Mouse (Mus musculus) E14TG2a.4 (cell line): Measurements from ENCODE around the gene Gm17720.

Experiments
- H3K27me3 ChIP-seq: 2 replicates; pipeline ENCODE4 v1.6.1; 2014; ENCODE audit warnings: low read length, control low read depth; ENCODE audit not compliant: insufficient read depth
- H3K36me3 ChIP-seq: 2 replicates; pipeline ENCODE4 v1.6.1; 2014; ENCODE audit warnings: low read length, control low read depth; ENCODE audit not compliant: insufficient read depth
- H3K4me1 ChIP-seq: replicated peaks from 2 replicates; pipeline ENCODE4 v1.6.1; 2014; ENCODE audit warnings: low read depth, low read length, control low read depth
- H3K4me3 ChIP-seq: replicated peaks from 2 replicates; pipeline ENCODE4 v1.5.1; 2014; ENCODE audit warnings: mild to moderate bottlenecking, low read length
- H3K9me3 ChIP-seq: 2 replicates; pipeline ENCODE4 v1.6.1; 2014; ENCODE audit warnings: low read length, control low read depth
- CTCF ChIP-seq: conservative IDR thresholded peaks from 2 replicates; pipeline ENCODE4 v1.5.1; 2014; ENCODE audit warnings: low read length
- NANOG ChIP-seq: IDR thresholded peaks from 2 replicates; pipeline ENCODE4 v1.6.1; 2014; ENCODE audit warnings: borderline replicate concordance, low read length, mixed read lengths
- POU5F1 ChIP-seq: IDR thresholded peaks from 2 replicates; pipeline ENCODE4 v1.6.1; 2014; ENCODE audit warnings: low read length, borderline replicate concordance

Gene Gm17720

GRCm38 (mm10) chr8:110091869-110092268 is 10.7 kb downstream of the Gm17720 start:
- H3K27me3 ChIP-seq, result peaks cover 15% of the 10 kb centered on the region
- H3K4me1 ChIP-seq, result no peaks in the 10 kb centered on the region; the same call in 1 of the 2 replicates
- H3K36me3 ChIP-seq, result peaks cover 23% of the 10 kb centered on the region
- no peak for TF ChIP-seq NANOG
- TF ChIP-seq CTCF, result no peak
- TF ChIP-seq POU5F1, result no peak
- no peaks in the 10 kb centered on the region for H3K9me3 ChIP-seq
- H3K4me3 ChIP-seq, result no peak overlapping the region

DNA sequence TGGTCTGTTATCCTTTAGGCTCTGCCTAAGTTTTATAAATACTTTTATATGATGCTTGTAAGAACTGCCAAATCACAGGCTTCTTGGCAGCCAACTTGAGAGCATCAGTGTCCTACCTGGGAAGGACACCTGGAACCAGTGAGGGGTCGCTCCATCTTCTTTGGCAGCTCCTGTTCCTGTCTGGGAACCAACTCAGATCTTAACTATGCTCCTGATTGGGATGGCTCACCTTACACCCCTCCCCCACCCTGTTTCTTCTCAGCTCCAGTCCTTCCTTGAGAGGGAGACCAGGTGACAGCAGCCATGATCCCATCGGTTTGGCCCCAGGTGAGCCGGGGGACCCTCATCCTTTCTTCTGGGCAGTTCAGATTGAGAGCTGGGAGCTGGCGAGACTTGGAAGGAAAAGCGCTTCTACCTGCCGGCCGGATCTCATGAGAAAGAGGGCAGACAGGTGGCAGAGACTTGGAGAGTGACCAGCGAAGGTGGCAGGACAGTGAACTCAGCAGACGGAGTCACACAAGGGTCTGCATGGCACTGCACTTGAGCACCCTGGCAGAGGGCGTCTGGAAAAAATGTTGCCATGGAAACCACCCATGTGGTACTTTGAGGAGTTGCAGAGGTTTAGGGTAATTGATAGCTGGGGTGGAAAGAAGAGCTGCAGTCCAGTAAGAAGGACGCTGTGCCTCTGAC is 20.0 kb downstream of the Gm17720 start:
- no peak for TF ChIP-seq NANOG
- Histone ChIP-seq H3K4me1 (peaks cover 8% of the 10 kb centered on the region; the same call in 1 of the 2 replicates), H3K9me3 (no peaks in the 10 kb centered on the region), H3K27me3 (peaks cover 12% of the 10 kb centered on the region), H3K4me3 (no peak overlapping the region), H3K36me3 (peaks cover 46% of the 10 kb centered on the region)

DNA sequence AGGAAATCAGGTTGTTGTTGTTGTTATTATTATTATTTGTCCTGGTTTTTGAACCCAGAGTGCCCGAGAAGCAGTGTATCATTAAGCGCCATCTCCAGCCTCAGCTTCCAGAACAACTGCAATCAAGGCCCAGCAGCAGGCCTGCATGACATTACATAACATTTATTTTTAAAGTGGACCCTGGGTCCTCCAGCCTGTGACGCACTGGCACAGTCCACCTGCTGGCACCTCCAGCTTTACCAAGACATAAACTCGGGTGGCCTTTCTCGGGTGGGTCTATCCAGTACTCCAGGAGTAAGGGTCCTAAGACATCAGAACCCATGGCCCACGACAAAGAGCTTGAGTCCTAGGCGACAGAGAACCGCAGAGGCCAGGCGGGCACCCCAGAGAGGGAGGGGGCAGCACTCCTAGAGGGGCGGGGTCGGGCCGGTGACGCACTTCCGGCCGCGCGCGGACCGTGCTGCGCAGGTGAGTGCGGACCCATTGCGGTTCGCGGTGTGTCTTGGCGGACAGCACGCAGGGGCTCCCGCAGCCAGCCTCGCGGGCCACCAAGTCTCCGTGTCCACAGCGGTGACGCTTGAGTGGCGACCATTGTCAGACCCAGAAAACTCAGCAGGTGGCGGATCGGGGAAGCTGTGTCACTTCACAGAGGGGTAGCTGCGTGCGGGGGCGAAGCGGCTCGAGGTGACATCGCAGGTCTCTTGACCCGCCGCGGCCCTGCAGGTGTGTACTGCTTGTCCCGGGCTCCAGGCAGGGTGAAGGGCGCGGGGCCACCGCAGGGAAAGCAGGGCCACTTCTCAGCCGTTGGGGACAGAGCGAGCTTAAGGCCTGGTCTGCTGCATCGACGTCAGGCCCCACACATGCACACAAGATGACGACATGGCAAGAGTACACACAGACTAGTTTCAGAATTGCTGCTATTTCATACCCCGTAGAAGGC is 23.0 kb downstream of the Gm17720 start, which contains the start of gene Zfp612:
Gene Zfp612 (plus strand): TSS at position 465 of the 940 bp plus-strand sequence.
- H3K27me3 ChIP-seq, result peaks cover 20% of the 10 kb centered on the region
- peaks cover 8% of the 10 kb centered on the region; the same call in 1 of the 2 replicates for H3K4me1 ChIP-seq
- peak within 1 kb of the TSS; percentile 83 for H3K4me3 ChIP-seq
- peaks cover 29% of the 10 kb centered on the region for H3K36me3 ChIP-seq
- TF ChIP-seq CTCF, result no peak
- no peak for TF ChIP-seq POU5F1
- no peak for TF ChIP-seq NANOG
- no peaks in the 10 kb centered on the region for H3K9me3 ChIP-seq

- no peaks in the 10 kb centered on the region for H3K9me3 ChIP-seq
- peaks cover 24% of the 10 kb centered on the region for H3K27me3 ChIP-seq
- H3K4me3 ChIP-seq, result no peak overlapping the region
- no peaks in the 10 kb centered on the region for H3K36me3 ChIP-seq
- 0 out of 2 replicates have a peak, but pooled peaks cover 3% of the 10 kb centered on the region for H3K4me1 ChIP-seq
- TF ChIP-seq CTCF (no peak), NANOG (no peak), POU5F1 (no peak)
Observed at GRCm38 (mm10) chr8:110074496-110074895, 28.1 kb downstream of the Gm17720 start.

DNA sequence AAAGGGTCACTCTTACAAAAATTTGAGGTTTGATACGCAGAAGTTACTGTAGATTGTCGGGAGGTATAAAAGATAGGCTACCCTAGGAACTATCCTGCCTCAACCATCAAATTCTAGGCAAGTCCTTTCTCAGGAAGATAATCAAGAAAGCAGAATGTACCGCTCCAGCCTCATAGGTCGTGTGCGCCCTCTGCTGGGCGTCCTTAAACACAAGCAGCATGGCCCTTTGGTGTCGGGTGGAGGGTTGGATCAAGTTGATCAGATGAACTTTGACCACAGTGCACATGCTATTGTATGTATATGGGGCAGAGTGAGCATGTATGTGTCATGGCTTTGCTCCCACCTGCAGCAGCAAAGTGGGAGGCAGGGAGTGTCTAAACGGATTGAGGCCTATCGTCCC is 31.0 kb downstream of the Gm17720 start:
- Histone ChIP-seq H3K36me3 (no peaks in the 10 kb centered on the region), H3K9me3 (peaks cover 4% of the 10 kb centered on the region; the same call in 1 of the 2 replicates), H3K27me3 (peaks cover 12% of the 10 kb centered on the region), H3K4me3 (no peak overlapping the region), H3K4me1 (no peaks in the 10 kb centered on the region)
- no peak for TF ChIP-seq POU5F1
- no peak for TF ChIP-seq NANOG
- TF ChIP-seq CTCF, result peak; percentile 82

DNA sequence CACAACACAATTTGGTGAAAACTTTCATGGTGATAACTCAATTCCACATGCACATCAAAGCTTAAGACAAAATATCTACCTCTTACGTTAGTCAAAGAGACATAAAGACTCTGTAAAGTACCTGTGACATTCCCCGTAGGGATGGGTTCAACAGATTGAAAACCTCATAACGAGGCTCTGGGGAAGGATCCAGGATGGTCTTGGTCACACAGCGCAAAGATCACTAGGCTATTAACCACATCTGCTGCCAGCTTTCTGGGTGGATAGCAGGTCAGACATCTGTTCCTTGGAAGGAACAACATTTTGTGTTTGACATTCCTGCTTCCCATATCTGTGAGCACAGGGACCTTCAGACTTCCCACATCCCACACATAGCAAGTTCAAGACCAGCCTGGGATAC is 32.8 kb downstream of the Gm17720 start:
- no peak for TF ChIP-seq CTCF
- no peak for TF ChIP-seq NANOG

DNA sequence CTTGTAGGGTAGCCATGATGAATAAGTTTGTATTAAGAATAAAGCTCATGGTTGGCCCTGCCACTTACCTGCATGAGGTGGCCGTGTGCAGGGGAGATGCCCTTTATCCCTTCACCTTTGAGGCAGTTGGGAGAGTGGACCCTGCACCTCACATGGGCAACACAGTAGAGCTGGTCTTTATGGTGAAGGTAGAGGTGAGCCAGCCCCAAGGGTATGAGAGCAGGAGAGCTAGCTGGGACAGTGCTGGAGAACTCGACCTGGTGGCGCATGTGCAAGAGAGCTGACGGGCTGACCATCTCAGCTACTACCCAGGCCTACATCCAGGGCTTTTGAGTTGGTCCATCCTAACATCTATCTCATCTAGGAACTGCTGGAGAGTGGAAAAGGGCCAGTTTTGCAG is 36.9 kb downstream of the Gm17720 start:
- no peaks in the 10 kb centered on the region for H3K4me1 ChIP-seq
- H3K9me3 ChIP-seq, result peaks cover 7% of the 10 kb centered on the region; the same call in 1 of the 2 replicates
- TF ChIP-seq NANOG (no peak), POU5F1 (no peak), CTCF (no peak)
- H3K27me3 ChIP-seq, result no peaks in the 10 kb centered on the region
- no peaks in the 10 kb centered on the region for H3K36me3 ChIP-seq
- H3K4me3 ChIP-seq, result no peak overlapping the region

More for the DNA sequence above, 32.8 kb downstream of the Gm17720 start:
- Histone ChIP-seq H3K27me3 (peaks cover 9% of the 10 kb centered on the region), H3K4me3 (no peak overlapping the region), H3K4me1 (no peaks in the 10 kb centered on the region), H3K9me3 (peaks cover 4% of the 10 kb centered on the region; the same call in 1 of the 2 replicates), H3K36me3 (no peaks in the 10 kb centered on the region)

GRCm38 (mm10) chr8:110064606-110065365 is 37.8 kb downstream of the Gm17720 start:
- Histone ChIP-seq H3K9me3 (peaks cover 7% of the 10 kb centered on the region; the same call in 1 of the 2 replicates), H3K4me3 (no peak overlapping the region), H3K4me1 (no peaks in the 10 kb centered on the region), H3K27me3 (no peaks in the 10 kb centered on the region), H3K36me3 (no peaks in the 10 kb centered on the region)
- TF ChIP-seq NANOG, result no peak
- no peak for TF ChIP-seq POU5F1
- TF ChIP-seq CTCF, result no peak
